Mouse (Mus musculus) 3T3-L1 (cell line): ENCODE measurements around the gene Dock9.

Experiments
- DNase-seq: peaks from one replicate; pipeline ENCODE4 v3.0.0-alpha.2; 2015; ENCODE audit warnings: low read depth, low spot score

Gene Dock9

DNA sequence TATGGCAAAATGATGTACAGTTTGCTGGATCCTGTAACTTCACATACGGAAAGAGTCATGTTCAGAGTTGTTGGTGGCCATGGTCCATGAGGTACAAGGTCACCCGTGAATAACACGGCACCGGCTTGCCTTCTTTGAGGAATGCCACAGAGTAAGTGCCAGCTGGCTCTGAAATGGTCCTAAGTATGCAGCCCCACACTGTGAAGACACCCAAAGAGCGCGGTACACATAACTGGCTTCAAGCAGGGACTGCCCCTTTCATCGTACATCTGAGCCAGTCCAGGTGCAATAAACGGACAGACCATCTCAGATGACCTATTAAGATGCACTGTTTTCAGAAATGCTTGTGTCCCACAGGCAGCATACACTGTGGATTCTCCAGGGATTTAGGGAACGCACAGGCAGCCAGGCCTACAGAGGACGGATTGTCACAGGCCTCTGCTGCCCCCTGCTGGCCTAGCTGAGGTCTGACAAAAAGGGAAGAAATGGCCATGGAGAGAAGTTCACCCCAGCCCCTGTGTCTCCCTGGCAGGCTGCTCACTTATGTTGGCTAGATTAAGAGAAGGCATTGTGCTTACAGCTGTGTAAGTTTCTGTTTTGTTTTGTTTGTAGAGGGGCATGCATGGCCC, 208.4 kb downstream of the Dock9 start:
- DNase-seq = peak; percentile 81

DNA sequence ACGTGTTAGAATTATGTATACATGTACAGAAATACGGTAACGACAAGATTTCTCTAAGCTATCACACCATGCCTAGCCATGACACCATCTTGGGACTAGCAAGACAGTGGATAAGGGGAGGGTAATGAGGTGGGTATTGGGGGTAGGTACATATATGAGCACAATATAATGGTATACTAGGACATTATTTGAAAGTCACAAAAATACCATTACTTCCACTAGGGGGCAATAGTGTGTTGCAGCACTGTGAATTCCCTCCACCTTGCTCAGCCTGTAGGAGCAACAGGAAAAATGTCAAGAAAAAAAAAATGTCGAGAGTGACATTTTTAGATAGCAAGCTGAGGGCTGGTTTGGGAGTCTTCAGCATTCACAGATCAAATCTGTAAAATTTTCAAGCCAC, 209.2 kb downstream of the Dock9 start:
- DNase-seq = peak; percentile 86

DNA sequence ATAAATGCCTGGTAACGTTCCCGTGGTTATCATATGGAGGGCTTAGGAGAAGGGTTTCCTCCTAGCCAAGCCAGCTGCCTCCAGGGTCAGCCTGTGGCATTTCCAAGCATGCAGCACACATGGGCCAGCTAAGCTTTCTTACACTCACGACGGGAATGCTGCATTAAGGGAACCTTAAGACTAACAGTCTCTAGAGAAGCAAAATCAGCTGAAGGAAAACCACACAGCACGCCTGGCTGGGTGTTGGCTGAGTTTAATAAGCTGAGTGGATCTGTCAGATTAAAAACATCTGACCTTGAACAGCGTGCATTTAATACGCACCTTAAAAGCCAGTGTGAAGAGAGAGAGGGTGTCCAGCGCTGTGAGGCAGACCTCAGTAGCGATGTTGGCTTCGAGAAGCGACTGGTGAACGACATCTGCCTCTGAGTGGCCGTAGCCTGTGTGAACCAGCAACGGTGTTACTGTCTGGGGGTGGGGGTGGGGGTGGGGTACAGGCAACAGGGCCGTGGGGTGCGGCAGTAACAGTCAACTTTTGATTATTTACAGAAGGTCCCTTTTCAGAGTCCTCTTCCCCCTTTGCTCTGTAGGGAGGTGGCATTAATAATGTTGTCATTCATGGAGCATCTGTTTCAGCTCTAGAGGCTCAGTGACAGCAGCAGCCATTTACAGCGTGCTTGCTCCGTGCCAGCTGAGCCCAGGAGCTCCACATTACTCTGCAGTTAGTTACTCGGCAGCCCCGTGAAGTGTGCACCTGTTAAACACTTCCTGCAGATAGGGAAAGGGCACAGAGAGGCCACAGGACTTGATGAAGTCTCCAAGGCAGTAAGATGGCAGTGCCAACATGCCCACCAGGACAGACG, 211.5 kb downstream of the Dock9 start:
- no peak for DNase-seq

DNA sequence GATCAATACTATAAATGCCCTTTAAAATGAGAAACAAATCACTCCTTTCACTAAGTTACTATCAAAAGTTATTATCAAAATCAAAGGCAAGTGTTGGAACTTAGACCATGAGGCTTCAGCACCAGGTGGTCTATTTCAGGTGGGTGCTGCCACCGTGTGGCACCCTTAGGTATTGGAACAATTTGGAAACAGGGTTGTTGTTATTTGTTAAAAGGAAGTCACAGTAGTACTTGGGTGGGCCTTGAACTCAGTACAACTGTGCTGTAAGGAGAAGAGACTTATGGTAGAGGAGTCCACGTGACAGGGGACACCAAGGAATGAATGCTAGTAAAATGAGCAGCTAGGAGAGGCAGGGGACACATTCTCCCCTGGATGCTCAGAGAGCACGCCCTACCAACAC, 218.6 kb downstream of the Dock9 start:
- DNase-seq = peak; percentile 74

DNA sequence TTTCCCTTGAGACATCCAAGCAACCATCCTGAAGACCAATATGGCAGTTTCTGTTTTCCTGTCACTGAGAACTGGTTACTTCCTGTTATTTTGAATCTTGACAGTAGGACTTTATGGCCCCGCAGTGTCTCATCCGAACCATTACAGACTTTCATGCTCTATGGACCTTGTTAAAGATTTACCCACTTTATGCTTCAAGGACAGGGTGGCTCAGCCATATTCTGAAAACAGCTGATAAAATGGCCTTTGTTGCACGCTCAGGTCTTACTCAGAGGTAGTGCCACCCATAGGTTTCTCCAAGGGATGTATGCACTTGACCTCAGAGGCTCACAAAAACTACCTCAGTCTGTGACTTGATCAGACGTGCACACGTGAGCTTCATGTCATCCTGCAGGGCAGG, 224.2 kb downstream of the Dock9 start:
- no peak for DNase-seq

DNA sequence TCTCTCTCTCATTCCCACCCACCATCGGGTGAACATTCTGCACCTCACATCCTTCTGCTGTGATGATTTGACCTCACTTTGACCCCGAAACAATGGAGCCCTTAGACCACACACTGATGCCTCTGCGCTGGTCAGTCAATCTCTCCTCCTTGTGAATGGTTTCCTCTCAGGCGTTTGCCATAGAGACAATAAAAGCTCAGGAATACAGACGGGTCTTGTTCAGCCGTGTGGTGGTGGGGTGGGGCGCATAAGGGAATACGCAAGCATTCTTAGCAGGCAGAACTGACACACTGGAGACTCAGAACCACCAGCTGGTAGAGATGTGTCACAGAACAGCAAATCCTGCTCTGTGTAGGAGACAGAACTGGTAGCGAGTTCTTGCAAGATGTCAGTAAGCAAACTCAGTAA, 230.8 kb downstream of the Dock9 start:
- DNase-seq = no peak

DNA sequence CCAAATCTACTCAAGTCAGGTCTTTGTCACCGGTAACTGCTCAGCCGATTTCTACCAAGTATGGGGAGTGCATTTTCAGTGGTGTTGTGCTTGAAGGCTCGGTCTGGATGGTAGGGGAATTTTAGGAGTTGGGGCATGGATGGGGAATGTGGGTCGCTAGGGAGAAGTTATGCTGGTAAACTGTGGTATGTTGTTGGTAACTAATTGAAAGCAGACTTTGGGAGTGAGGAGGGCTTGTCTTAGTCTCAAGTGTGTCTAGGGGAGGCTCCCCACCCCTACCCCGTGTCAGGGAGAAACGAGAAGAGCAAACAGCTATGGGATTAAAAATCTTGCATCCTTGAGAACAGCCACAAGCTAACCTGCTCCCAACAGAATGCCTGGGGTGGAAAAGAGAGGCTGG, 231.7 kb downstream of the Dock9 start:
- DNase-seq = no peak

DNA sequence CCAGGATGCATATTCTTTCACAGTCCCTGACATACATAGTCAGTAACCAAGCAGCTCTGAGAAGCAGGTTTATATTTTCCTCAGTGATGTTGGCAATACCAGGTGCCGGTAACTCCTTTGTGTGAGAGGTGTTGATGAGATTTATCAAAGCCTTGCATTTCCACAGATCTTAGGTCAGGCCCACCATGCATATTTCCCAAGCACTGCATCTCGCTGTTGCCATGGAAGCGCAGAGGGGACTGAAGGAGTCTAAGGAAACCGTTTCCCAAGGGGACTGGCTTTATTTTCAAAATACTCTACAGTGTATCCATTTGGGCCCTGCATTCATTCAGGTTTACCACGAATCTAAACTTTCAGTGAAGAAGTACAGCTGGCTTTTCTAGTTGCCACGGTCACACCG, 233.0 kb downstream of the Dock9 start:
- no peak for DNase-seq

DNA sequence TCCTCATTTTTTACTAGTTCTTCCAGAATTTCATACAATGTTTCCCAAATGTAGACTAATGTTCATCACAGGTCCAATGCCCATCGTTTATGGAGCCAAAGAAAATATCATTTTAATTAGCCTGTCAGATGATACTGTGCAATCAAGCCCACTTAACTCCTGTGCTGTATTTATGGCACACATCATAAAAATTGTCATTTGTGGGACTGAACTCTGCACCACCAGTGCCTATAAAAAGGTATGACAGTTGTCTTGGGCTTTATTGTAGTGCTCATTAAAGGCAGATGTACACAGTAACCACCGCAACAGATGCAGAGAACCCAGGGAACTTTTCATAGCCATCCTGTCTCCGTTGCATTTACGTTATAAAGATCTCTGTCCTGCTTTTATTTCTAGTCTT, 233.7 kb downstream of the Dock9 start:
- DNase-seq = no peak

DNA sequence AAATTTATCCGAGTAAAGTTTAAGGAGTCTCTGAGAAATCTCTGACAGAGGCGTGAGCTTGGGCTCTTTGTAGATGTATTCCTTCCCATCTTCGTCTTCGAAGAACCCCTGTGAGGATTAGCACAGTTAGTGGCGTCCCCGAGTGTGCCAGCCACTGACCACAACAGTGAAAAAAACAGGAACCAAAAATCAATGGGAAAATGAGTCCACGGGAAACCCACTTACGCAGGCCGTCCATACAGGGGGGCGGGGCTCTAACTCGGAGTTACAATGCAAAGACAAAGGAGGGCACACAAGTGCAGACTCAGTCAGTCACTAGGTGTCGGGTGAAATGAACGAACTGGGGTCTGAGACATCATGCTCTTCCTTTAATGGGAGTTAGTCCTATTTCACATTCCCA, 238.6 kb downstream of the Dock9 start:
- no peak for DNase-seq

DNA sequence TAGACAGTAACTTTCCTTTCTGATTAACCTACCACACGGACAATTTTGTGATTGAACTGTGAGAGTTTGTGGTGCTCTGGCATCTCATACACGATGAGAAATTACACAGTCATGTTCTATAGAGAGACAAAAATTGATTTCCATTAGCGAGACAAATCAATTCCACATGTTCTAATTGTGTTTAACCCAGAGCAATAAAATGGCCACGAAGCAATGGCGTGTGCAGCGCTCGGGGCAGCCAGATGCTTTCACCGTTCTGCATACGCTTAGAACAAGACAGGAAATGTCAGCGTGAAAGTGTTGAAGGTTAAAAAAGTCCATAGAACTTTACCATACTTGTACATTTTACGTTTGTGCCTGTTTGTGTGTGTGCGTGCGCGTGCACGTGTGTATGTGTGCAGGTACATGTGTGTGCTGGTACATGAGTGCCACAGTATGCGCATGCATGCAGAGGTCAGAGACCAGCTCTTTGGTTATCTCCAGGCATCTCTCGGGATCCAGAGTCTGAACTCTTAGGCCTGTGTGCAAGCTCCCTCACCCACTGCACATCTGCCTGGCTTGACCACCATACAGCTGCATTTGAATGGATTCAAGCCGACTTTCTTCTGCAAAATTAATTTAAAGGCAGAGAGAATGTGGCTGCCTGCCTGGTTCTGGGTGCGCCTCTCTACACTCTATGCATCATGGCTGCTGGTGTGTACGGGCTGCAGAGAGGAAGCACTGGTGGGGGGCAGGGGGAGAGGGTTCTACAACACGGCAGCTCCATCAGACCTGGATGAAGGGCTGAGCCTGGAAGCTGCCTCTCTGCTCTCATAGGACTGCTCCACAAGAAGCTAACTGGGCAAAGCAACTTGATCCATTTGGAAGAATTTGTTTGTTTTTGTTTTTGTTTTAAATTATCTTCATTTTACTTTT, 241.0 kb downstream of the Dock9 start:
- DNase-seq = no peak

DNA sequence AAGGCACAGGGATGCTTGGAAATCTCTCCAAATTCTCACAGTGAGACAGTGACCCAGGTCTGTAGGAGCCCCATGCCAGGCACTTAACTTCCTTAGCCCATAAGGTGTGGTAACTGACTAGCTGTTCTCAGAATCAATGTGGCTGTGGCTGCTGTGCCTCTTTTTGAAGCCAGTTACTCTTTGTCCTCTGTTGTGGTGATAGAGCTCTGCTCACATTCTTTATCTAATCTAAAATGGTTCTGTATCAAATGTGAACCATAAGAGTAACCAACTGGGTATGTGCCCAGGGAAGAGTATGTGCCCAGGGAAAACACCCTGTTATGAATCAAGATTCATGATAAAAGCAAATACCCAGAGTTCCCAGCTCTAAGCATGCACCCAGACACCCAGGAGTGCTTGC, 243.9 kb downstream of the Dock9 start:
- no peak for DNase-seq

DNA sequence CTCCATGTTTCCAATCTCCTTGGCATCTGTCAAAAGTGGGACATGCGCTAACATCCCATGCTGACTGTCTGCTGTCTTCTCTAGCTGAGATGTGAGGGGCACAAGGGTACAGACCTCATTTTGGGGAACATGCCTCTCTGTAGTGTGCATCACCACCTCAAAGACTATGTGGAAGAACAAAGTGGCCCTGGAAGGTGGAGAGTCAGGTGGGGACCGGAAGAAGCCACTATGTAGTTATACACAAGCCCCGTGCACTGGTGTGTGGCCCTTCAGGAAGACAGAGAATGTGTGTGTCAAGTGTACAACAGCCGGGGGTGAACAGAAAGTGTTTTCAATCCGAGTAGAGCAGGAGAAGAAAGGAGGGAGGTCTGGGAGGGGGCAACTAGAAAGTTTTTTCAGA, 245.1 kb downstream of the Dock9 start:
- DNase-seq = no peak

DNA sequence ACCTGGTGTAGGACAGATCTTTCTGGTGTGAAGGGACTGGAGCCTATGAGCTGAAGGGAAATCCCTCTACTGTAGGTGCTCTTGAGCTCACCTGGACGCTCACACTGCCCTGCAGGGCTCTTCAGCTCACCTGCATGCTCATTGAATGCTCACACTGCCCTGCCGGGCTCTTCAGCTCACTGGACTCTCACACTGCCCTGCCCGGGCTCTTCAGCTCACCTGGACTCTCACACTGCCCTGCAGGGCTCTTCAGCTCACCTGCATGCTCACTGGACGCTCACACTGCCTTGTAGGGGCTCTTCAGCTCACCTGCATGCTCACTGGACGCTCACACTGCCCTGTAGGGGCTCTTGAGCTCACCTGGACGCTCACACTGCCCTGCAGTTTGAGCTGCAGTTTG, 247.8 kb downstream of the Dock9 start:
- DNase-seq = no peak

DNA sequence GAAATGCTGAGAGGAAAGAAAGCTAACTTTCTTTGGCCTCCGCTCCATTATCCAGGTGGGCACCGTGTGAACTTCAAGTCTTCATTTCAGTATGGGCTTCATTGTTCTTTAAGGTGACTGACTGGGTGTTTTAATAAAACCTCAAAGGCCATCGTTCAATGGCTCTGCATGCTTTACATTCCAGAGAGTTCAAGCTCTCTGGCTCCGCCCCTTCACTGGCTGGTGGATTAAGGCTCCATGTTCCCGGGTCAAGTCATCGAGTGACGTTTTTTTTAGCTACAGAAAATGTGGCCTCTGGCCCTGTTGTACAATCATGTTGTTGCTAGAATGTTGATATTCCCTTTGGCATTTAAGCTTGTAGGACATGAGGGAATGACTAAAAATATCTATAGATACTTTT, 249.9 kb downstream of the Dock9 start:
- peak; percentile 49 for DNase-seq

DNA sequence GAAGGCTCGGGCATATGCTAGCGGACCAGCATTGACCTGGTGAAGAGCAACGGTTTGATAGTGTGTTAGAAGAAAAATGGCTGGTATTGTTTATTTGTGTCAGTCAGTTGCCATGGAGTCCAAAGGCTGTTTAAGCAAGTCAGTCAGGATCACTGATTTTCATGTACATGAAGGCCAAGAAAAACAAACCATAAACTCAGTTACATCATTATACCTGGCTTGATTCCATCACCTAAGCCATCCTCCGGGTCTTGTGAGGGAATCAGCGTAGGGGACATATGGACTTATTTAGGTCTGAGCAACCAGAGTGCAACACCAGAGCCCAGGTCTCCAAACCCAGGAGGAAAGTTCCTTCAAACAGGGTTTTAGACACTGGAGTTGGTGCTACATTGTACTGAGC, 251.0 kb downstream of the Dock9 start:
- peak; percentile 46 for DNase-seq

DNA sequence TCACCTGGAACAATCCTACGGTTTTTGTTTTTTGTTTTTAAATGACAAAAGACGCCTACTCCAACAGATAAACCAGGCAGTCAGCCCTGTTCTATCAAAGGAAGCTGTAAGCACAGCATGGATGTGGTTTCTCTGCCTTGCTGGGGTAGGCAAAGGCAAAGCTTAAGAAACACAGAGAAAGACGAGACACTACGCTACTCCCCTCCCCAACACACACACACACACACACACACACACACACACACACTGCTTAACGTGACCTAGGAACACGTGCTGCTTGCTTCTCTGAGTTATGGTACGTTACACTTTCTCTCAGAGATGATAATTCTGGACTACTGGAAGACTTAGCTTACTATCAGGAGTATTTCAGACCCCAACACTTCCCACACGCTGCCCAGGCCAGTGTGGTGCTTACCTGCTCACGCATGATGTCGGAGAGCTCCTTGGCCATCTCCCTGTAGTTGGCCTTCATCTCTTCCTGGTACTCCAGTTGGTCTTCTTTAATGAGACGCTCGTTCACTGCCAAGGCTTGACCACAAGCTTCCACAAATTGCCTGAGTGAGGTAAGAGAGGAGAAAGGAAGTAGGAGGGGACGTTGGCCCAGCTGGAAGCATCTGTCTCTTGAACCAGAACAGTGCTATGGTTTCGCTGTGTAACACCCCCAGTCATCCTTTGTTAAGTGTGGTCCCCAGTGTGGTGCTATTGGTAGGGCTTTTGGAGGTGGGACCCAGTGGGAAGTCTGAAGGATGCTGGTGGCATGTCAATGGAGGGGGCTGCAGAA, 251.9 kb downstream of the Dock9 start:
- DNase-seq = no peak

DNA sequence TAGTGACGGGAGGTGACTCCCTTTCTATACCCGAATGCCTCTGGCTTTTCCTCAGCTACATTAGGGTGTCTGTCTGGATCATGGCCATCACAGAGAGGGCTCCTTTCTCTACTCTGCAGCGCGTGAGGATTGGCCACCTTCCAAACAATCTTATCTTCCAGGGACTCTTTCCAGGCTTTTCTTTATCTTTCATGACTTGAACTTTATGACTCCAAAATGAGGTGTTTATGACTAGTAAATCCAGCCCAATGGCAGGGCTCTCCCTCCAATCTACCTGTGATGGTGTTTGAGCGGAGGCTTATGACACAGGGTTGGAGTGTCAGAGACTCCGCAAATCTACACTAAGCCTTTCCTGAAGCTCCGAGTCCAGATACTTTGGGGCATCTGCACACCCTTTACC, 256.4 kb downstream of the Dock9 start:
- no peak for DNase-seq

DNA sequence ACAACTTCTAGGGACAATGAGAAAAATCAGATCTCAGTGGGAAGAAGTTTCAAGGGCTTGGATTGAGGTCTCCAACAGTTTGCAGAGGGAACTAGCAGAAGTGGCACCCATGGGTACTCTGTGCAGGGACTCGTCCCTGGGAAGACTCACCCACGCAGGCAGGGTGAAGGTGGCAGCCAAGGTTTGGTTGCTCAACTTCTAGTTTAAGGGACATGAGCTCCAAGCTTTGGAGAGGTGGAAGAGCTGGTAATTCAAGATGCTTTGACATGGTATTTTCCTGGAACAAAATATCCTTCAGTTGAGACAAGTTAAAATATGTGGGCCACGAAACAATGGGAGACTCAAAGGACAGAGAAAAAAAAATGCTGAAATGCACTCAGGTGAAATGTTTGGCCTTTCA, 263.1 kb downstream of the Dock9 start:
- DNase-seq = no peak

DNA sequence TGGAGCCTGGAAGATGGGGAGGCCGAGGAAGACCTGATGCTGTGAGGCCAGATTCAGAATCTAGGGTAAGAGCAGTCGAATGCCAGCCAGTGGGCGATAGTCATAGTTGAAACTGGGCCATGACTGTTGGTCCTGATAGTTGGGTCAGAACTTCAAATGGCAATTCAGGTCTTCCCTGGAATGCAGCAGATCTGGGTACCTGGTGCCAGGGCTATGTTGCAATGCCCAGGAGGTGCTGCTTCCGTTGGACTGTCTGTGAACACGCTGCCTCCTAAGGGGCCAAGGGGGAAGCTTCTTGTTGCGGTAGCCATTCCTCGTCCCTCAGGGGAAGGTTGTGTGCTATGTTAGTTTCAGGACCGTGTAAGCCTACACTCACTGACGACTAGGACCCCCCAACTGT, 266.8 kb downstream of the Dock9 start:
- DNase-seq = no peak

DNA sequence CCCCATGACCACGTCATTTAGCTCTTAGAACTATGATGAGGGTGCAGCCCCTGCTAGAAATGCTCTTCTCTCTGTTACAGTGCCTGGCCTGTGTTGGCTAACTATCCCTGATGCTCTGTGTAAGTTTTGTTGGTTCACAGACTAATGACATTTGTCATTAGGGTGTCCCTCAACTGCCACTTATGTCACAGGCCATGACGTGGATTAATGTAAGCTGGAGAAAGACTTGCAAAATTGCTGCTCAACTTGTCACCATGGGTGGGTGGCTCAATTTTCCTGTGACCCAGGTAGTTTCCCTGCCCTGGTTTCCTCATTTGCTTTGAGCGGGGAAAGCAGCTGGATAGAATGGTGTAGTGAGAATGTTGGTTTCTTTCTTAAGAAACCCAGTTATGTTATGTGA, 269.8 kb downstream of the Dock9 start:
- DNase-seq = no peak

DNA sequence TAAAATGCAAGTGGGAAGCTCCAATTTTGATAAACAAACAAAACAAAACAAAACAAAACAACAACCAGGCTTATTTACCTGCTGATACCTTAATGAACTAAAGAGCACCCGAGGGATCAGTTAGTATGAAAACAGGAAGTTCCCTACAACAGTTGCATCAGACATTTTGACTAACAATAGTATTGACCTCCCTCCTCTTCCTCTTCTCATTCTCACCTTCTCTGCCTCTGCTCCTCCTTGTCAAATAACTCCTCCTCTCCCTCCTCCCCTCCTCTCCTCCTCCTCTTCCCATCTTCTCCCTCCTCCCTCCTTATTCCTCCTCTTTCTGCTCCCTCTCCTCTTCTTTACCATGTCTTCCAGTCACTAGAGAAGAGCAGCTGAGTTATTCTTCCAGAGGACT, 270.4 kb downstream of the Dock9 start:
- DNase-seq = no peak
